Mouse (Mus musculus): Measurements from ENCODE around the gene Tex46. TPM values are rescaled to one million over a fixed set of nuclear protein-coding genes. Genes with fewer than 3 reads are reported as not detected.
A peak's percentile ranks its signal among the peaks of the same experiment; 100 is the strongest.

Tex46 gene
- total and polyA plus RNA-seq, 2 experiments from 2014 or later: not detected

GRCm38 (mm10) chr4:136636511-136636910 lies 26.3 kb downstream of the Tex46 start:
- Histone ChIP-seq H3K9ac (replicated peaks; ENCODE audit: low read length, poor library complexity, severe bottlenecking) (no peak overlapping the region), H3K4me2 (ENCODE audit: low read depth, low read length, poor library complexity, severe bottlenecking) (no peak overlapping the region), H3K27ac (ENCODE audit: low read depth, low read length) (no peak overlapping the region), H3K4me1 (ENCODE audit: insufficient read depth, low read length) (no peaks in the 10 kb centered on the region), H3K27me3 (ENCODE audit: insufficient read depth, low read length) (no peaks in the 10 kb centered on the region), H3K9me3 (ENCODE audit: low read length) (no peaks in the 10 kb centered on the region), H3K4me3 (ENCODE audit: low read depth, low read length) (no peak overlapping the region), H3K36me3 (ENCODE audit: insufficient read depth, low read length) (no peaks in the 10 kb centered on the region)
- no peak for TF ChIP-seq CTCF (IDR thresholded peaks at IDR 0.05)
- DNase-seq (ENCODE audit: low spot score): no peak
- no peak for ATAC-seq (ENCODE audit: low FRiP score)
- WGBS: 69% methylated on average over 5 of the region's 5 CpGs

- no peak for DNase-seq (ENCODE audit: low spot score)
- no peak for TF ChIP-seq CTCF (IDR thresholded peaks at IDR 0.05)
- Histone ChIP-seq H3K36me3 (ENCODE audit: insufficient read depth, low read length) (no peaks in the 10 kb centered on the region), H3K4me1 (ENCODE audit: insufficient read depth, low read length) (no peaks in the 10 kb centered on the region), H3K9ac (replicated peaks; ENCODE audit: low read length, poor library complexity, severe bottlenecking) (peak overlapping the region; percentile 67), H3K27ac (ENCODE audit: low read depth, low read length) (peak overlapping the region; percentile 70), H3K27me3 (ENCODE audit: insufficient read depth, low read length) (no peaks in the 10 kb centered on the region), H3K9me3 (ENCODE audit: low read length) (no peaks in the 10 kb centered on the region), H3K4me3 (ENCODE audit: low read depth, low read length) (peak overlapping the region; percentile 46), H3K4me2 (ENCODE audit: low read depth, low read length, poor library complexity, severe bottlenecking) (peak overlapping the region; percentile 67)
- 16% methylated on average over 37 of the region's 37 CpGs for WGBS
- peak; percentile 53 for ATAC-seq (ENCODE audit: low FRiP score)
These were observed 26.8 kb downstream of the Tex46 start for GRCm38 (mm10) chr4:136636983-136637562.

GRCm38 (mm10) chr4:136637563-136638229 lies 27.5 kb downstream of the Tex46 start:
- H3K27ac ChIP-seq (ENCODE audit: low read depth, low read length): peak overlapping the region; percentile 70
- WGBS: 2% methylated on average over 74 of the region's 76 CpGs
- H3K4me3 ChIP-seq (ENCODE audit: low read depth, low read length): peak overlapping the region; percentile 46
- TF ChIP-seq CTCF (IDR thresholded peaks at IDR 0.05): no peak; the same call in 1 of the 2 replicates
- ATAC-seq (ENCODE audit: low FRiP score) (peak; percentile 87), DNase-seq (ENCODE audit: low spot score) (peak; percentile 90)
- H3K9me3 ChIP-seq (ENCODE audit: low read length): no peaks in the 10 kb centered on the region
- no peaks in the 10 kb centered on the region for H3K27me3 ChIP-seq (ENCODE audit: insufficient read depth, low read length)
- no peaks in the 10 kb centered on the region for H3K4me1 ChIP-seq (ENCODE audit: insufficient read depth, low read length)
- no peaks in the 10 kb centered on the region for H3K36me3 ChIP-seq (ENCODE audit: insufficient read depth, low read length)
- peak overlapping the region; percentile 67 for H3K4me2 ChIP-seq (ENCODE audit: low read depth, low read length, poor library complexity, severe bottlenecking)
- peak overlapping the region; percentile 67 for H3K9ac ChIP-seq (replicated peaks; ENCODE audit: low read length, poor library complexity, severe bottlenecking)

DNA sequence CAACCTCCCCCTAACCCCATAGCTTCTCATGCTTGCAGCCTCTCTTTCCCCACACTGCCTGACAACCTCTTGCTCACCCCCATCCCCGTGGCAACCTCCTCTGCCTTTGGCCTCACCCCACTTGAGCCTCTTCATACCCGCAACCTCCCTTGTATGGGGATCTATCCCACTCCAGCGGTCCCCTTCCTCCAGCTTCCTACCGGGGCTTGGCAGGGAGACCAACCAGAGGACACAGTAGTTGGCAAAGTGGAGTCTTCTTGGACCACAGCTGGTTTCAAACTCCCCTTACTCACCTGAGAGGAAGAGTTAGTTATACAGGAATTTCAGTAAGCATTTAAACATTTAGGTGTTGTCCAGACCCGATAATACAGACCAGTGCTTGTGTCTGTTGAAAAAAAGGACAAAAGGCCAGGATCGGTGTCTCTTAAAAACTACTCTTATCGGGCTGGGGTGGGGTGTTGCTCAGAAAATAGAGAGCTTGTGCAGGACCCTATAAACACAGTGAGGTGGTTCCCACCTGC lies 28.1 kb downstream of the Tex46 start:
- TF ChIP-seq CTCF (IDR thresholded peaks at IDR 0.05): no peak
- no peaks in the 10 kb centered on the region for H3K4me1 ChIP-seq (ENCODE audit: insufficient read depth, low read length)
- peak overlapping the region; percentile 67 for H3K4me2 ChIP-seq (ENCODE audit: low read depth, low read length, poor library complexity, severe bottlenecking)
- DNase-seq (ENCODE audit: low spot score) (no peak), ATAC-seq (ENCODE audit: low FRiP score) (0 out of 2 replicates have a peak, but pooled peaks have one; percentile 3)
- no peak overlapping the region for H3K9ac ChIP-seq (replicated peaks; ENCODE audit: low read length, poor library complexity, severe bottlenecking)
- no peaks in the 10 kb centered on the region for H3K9me3 ChIP-seq (ENCODE audit: low read length)
- 23% methylated on average over 7 of the region's 7 CpGs for WGBS
- no peaks in the 10 kb centered on the region for H3K36me3 ChIP-seq (ENCODE audit: insufficient read depth, low read length)
- H3K27me3 ChIP-seq (ENCODE audit: insufficient read depth, low read length): no peaks in the 10 kb centered on the region
- H3K4me3 ChIP-seq (ENCODE audit: low read depth, low read length): peak overlapping the region; percentile 46
- H3K27ac ChIP-seq (ENCODE audit: low read depth, low read length): 0 out of 2 replicates have a peak overlapping the region, but pooled peaks have one; percentile 38

- ATAC-seq (ENCODE audit: low FRiP score) (no peak), DNase-seq (ENCODE audit: low spot score) (peak; percentile 65)
- TF ChIP-seq CTCF (IDR thresholded peaks at IDR 0.05): no peak
- 5% methylated on average over 10 of the region's 10 CpGs for WGBS
- Histone ChIP-seq H3K9me3 (ENCODE audit: low read length) (no peaks in the 10 kb centered on the region), H3K27me3 (ENCODE audit: insufficient read depth, low read length) (no peaks in the 10 kb centered on the region), H3K36me3 (ENCODE audit: insufficient read depth, low read length) (no peaks in the 10 kb centered on the region), H3K4me2 (ENCODE audit: low read depth, low read length, poor library complexity, severe bottlenecking) (peak overlapping the region; percentile 44), H3K4me1 (ENCODE audit: insufficient read depth, low read length) (no peaks in the 10 kb centered on the region), H3K9ac (replicated peaks; ENCODE audit: low read length, poor library complexity, severe bottlenecking) (peak overlapping the region; percentile 39), H3K27ac (ENCODE audit: low read depth, low read length) (no peak overlapping the region), H3K4me3 (ENCODE audit: low read depth, low read length) (peak overlapping the region; percentile 3; the same call in 1 of the 2 replicates)
These were observed 28.7 kb downstream of the Tex46 start for GRCm38 (mm10) chr4:136638890-136639289.

DNA sequence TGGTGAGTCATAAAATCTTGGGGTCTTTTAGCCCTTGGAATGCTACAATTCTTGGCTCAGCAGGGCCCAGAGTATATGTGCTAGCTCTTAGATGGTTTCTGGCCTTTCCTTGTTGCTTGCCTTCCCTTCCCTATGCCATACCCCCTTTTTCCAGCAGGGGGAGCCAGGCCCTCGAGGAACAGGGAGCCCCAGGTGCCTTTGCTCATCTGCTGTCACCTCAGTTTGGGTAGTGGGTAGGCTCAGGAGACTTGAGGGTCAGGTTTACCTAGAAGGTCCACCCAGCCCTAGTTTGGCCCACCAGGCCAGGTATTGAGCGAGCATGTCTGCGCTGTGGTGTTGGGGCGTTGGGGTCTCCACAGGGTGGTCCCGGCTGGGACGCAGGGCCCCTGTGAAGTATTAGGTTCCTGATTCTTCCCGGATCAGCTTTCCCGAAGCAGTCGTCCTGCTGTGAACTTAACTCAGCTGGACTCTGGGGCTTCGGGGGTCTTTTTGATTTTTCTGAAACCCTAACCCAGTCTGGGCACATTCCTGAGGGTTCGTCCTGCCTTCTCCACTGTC lies 38.8 kb downstream of the Tex46 start:
- peak; percentile 98 for TF ChIP-seq CTCF (IDR thresholded peaks at IDR 0.05)
- DNase-seq (ENCODE audit: low spot score): peak; percentile 72
- no peaks in the 10 kb centered on the region for H3K4me1 ChIP-seq (ENCODE audit: insufficient read depth, low read length)
- no peaks in the 10 kb centered on the region for H3K9me3 ChIP-seq (ENCODE audit: low read length)
- 14% methylated on average over 11 of the region's 11 CpGs for WGBS
- no peak for ATAC-seq (ENCODE audit: low FRiP score)
- H3K9ac ChIP-seq (replicated peaks; ENCODE audit: low read length, poor library complexity, severe bottlenecking): no peak overlapping the region
- H3K4me2 ChIP-seq (ENCODE audit: low read depth, low read length, poor library complexity, severe bottlenecking): no peak overlapping the region
- peaks cover 3% of the 10 kb centered on the region; the same call in 1 of the 2 replicates for H3K36me3 ChIP-seq (ENCODE audit: insufficient read depth, low read length)
- no peak overlapping the region for H3K4me3 ChIP-seq (ENCODE audit: low read depth, low read length)
- no peaks in the 10 kb centered on the region for H3K27me3 ChIP-seq (ENCODE audit: insufficient read depth, low read length)
- no peak overlapping the region for H3K27ac ChIP-seq (ENCODE audit: low read depth, low read length)

Data from midbrain, postnatal 0 days (tissue).